Mouse (Mus musculus) spleen, postnatal 0 days (tissue): ENCODE data around the gene Grb10. TPM values are rescaled to one million over a fixed set of nuclear protein-coding genes. Genes with fewer than 3 reads are reported as not detected.

Experiments used
- polyA plus RNA-seq: library from polyadenylated mRNA; unstranded; fragments of >200 nt; fragmentation: Nextera tagmentation; extraction: Ambion mirVana; gene quantifications from 2 replicates; pipeline ENCODE4 v1.2.1, GENCODE M21; 2015

The Grb10 gene
- 47.3 and 56.0 TPM in 2 replicates for polyA plus RNA-seq

GRCm38 (mm10) chr11:12038470-12038985 is at the start of gene Grb10:
Grb10 (minus strand) TSS chr11:12038683.

DNA sequence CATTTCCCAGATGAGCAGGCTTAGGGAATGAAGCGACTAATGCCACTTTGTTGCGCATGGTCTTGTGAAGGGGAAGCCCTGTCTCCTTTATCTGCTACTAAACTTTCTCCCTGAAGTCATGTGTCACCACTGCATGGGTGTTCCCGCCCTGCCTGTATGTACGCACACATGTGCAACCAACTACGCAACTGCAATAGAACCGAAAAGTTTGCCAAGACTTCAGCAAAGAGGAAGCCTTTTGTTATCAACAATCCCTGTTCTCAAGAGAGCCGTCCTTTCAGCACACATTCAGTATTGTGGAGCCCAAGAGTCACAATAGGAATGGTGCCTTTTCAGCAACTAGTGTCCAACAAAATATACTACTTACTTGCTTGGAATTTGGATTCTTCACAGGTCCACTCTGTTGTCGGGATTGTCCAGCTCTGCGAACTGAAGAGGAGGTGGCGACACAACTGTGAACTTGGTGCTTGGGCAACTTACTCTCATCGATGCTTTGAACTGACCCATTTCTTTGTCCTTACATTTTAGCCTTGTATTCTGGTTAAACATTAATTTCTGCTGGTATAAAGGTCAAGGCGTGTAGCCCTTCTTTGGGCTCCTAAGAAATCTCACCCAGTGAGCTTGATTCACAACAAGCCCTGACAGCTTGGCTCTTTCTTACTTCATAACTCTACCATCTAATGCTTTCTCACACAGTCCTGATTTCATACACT is 140.7 kb downstream of the Grb10 start, which contains the start of gene Ddc:
TSS of gene Ddc (minus strand) at position 500 of the 713 bp plus-strand sequence.

Other genes with a start within 250 kb of the Grb10 start
- gene Fignl1, start 229.7 kb downstream of the Grb10 start, polyA plus RNA-seq = 70.7 and 84.5 TPM in 2 replicates
- gene Ddc, start 140.5 kb downstream of the Grb10 start, polyA plus RNA-seq = 2.9 and 3.0 TPM in 2 replicates